Mouse (Mus musculus) heart, embryonic 13.5 days (tissue): ENCODE results near the gene Ntpcr. TPM values are rescaled to one million over a fixed set of nuclear protein-coding genes. Genes with fewer than 3 reads are reported as not detected.

Experiments
- ATAC-seq: fragments of 200-750 bp; cut with Nextera tagmentation; 2 replicates; pipeline ENCODE4 v1.8.0; 2017; ENCODE audit warnings: moderate TSS enrichment; ENCODE audit not compliant: insufficient number of reproducible peaks, low FRiP score, low TSS enrichment; ENCODE audit errors: extremely low read depth
- H3K27ac ChIP-seq: fragments of 300-500 bp; sonication (generic); replicated peaks from 2 replicates; pipeline ENCODE4 v1.5.1; 2015; ENCODE audit warnings: moderate library complexity, mild to moderate bottlenecking, inconsistent platforms
- H3K27me3 ChIP-seq: fragments of 300-500 bp; sonication (generic); replicated peaks from 2 replicates; pipeline ENCODE4 v1.6.1; 2015; ENCODE audit warnings: mild to moderate bottlenecking, inconsistent platforms
- H3K36me3 ChIP-seq: fragments of 300-500 bp; sonication (generic); 2 replicates; pipeline ENCODE4 v1.6.1; 2015; ENCODE audit warnings: mild to moderate bottlenecking, inconsistent platforms
- H3K4me1 ChIP-seq: fragments of 300-500 bp; sonication (generic); 2 replicates; pipeline ENCODE4 v1.6.1; 2015; ENCODE audit warnings: inconsistent platforms
- H3K4me2 ChIP-seq: fragments of 300-500 bp; sonication (generic); 2 replicates; pipeline ENCODE4 v1.6.1; 2015; ENCODE audit warnings: inconsistent platforms, mild to moderate bottlenecking, moderate library complexity
- H3K4me3 ChIP-seq: fragments of 300-500 bp; sonication (generic); 2 replicates; pipeline ENCODE4 v1.5.1; 2015; ENCODE audit warnings: moderate library complexity, mild to moderate bottlenecking, inconsistent platforms
- H3K9ac ChIP-seq: fragments of 300-500 bp; sonication (generic); 2 replicates; pipeline ENCODE4 v1.6.1; 2015; ENCODE audit warnings: inconsistent platforms, mild to moderate bottlenecking, moderate library complexity
- H3K9me3 ChIP-seq: fragments of 300-500 bp; sonication (generic); 2 replicates; pipeline ENCODE4 v1.6.1; 2016; ENCODE audit warnings: inconsistent platforms
- WGBS: fragments of 180-500 bp; shearing (Covaris S2); methylation state at CpG from one replicate; pipeline ENCODE4 v1.1.7; 2015; ENCODE audit warnings: mixed read lengths; 5-methylcytosine and 5-hydroxymethylcytosine counted together
- polyA plus RNA-seq: library from polyadenylated mRNA; unstranded; fragments of >200 nt; fragmentation: Nextera tagmentation; extraction: Ambion mirVana; gene quantifications from 2 replicates; pipeline ENCODE4 v1.2.1, GENCODE M21; 2015

Gene Ntpcr
- polyA plus RNA-seq, 1 experiment from 2014 or later = 25.7 TPM

DNA sequence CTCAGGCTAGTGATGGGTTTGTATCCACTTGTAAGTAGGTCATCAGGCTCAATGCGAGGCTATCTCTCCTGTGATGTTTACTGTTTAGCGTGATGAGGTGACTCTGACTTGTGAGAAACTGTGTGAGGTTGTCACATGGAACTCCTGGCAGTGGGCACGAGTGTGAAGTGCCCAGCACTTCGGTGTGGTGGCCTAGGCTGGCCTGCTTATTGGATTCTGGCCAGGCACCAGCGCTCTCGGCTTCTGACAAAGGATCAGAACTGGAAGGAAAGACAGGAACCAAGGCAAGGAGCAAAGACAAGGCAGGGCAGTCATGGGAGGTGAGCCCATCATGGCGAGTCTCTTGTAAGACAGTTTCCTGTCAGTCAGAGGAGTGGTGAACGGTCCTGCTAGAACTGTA, 26.1 kb downstream of the Ntpcr start:
- WGBS = 53% methylated on average over 8 of the region's 8 CpGs
- Histone ChIP-seq H3K9me3 (no peaks in the 10 kb centered on the region), H3K27ac (peak overlapping the region; percentile 68; the same call in 1 of the 2 replicates), H3K27me3 (no peaks in the 10 kb centered on the region), H3K4me1 (peaks cover 29% of the 10 kb centered on the region), H3K4me3 (no peak overlapping the region), H3K9ac (no peak overlapping the region), H3K4me2 (0 out of 2 replicates have a peak overlapping the region, but pooled peaks have one; percentile 13), H3K36me3 (no peaks in the 10 kb centered on the region)
- ATAC-seq = no peak

DNA sequence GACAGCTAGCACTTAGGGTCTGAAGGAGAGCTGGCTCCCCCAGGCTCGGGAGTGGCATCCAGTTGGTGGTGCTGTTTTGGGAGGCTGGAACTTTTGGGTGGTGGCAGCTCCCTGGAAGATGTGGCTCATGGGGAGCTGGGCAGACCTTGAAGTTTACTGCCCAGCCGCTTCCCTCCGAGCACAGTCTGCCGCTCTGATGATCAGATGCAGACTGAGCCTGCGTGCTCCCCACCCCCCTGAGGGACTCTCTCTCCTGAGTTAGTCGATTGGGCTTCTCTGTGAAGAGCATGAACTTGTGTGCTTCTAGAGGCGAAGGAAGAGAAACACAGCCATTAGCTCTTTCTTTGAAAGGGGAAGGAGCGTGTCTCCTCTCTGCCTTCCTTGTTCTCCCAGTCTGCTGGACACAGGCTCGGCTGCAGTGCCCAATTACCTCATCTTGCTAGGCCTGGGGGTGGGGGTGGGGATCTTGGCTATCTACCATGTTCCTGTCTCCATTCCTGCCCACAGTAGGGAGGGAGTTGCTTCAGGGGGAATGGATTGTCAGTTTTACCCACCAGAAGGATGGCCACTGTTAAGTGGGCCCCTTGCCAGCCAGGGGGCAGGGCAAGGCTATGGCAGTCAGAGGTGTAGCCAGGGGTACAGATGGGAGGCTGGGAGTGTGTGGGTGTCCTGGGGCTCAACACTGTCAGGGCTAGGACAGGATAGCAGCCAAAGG, 26.8 kb downstream of the Ntpcr start:
- H3K9me3 ChIP-seq = no peaks in the 10 kb centered on the region
- no peak for ATAC-seq
- no peaks in the 10 kb centered on the region for H3K36me3 ChIP-seq
- peak overlapping the region; percentile 13 for H3K4me2 ChIP-seq
- no peak overlapping the region for H3K4me3 ChIP-seq
- 40% methylated on average over 9 of the region's 9 CpGs for WGBS
- no peaks in the 10 kb centered on the region for H3K27me3 ChIP-seq
- peak overlapping the region; percentile 68 for H3K27ac ChIP-seq
- H3K9ac ChIP-seq = peak overlapping the region; percentile 20; the same call in 1 of the 2 replicates
- peaks cover 22% of the 10 kb centered on the region for H3K4me1 ChIP-seq

DNA sequence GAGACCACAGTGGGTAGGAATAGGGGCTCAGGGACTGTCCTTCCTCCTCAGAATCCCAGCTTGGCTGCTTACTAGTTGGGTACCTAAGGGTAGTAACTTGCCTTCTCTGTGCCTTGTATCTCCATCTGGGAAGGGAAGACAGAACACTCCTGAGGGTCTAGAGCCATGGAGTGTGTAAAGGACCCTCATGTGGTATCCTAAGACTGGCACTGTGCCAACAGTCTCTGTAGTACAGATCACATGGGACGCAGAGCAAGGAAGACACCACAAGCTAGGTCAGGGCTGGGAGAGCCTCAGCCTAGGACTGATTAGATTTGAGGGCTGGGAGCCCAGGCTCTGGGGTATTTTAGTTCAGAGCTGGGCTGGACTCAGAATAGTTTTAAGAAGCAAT, 27.3 kb downstream of the Ntpcr start:
- H3K27ac ChIP-seq = peak overlapping the region; percentile 68
- H3K4me1 ChIP-seq = peaks cover 21% of the 10 kb centered on the region
- H3K36me3 ChIP-seq = no peaks in the 10 kb centered on the region
- H3K4me3 ChIP-seq = no peak overlapping the region
- H3K9me3 ChIP-seq = no peaks in the 10 kb centered on the region
- 0 out of 2 replicates have a peak, but pooled peaks have one; percentile 11 for ATAC-seq
- H3K27me3 ChIP-seq = no peaks in the 10 kb centered on the region
- WGBS = 23% methylated on average over 1 of the region's 1 CpGs
- peak overlapping the region; percentile 20; the same call in 1 of the 2 replicates for H3K9ac ChIP-seq
- H3K4me2 ChIP-seq = peak overlapping the region; percentile 13; the same call in 1 of the 2 replicates

DNA sequence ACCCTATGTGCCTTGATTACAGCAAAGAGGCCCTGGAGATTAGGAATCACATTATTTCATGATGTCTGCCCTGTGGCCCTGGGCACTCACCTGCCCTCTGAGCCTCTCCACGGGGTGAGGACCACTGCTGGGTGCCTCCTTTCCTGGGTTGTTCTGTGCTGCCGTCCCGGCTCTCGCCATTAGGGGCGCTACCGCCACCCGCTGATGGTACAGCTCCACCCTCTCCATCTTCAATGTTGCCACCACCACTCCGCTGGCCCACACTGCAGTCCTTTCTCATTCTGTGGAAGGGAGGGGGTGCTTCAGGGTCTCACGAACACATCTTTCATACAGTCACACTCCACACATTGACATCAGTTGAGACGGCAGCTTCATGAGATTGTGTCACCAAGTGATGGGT, 29.3 kb downstream of the Ntpcr start:
- no peak overlapping the region for H3K4me3 ChIP-seq
- no peaks in the 10 kb centered on the region for H3K27me3 ChIP-seq
- H3K9me3 ChIP-seq = 0 out of 2 replicates have a peak, but pooled peaks cover 4% of the 10 kb centered on the region
- peaks cover 21% of the 10 kb centered on the region for H3K4me1 ChIP-seq
- no peak overlapping the region for H3K9ac ChIP-seq
- 42% methylated on average over 10 of the region's 10 CpGs for WGBS
- no peak for ATAC-seq
- H3K27ac ChIP-seq = no peak overlapping the region
- no peaks in the 10 kb centered on the region for H3K36me3 ChIP-seq
- H3K4me2 ChIP-seq = no peak overlapping the region

DNA sequence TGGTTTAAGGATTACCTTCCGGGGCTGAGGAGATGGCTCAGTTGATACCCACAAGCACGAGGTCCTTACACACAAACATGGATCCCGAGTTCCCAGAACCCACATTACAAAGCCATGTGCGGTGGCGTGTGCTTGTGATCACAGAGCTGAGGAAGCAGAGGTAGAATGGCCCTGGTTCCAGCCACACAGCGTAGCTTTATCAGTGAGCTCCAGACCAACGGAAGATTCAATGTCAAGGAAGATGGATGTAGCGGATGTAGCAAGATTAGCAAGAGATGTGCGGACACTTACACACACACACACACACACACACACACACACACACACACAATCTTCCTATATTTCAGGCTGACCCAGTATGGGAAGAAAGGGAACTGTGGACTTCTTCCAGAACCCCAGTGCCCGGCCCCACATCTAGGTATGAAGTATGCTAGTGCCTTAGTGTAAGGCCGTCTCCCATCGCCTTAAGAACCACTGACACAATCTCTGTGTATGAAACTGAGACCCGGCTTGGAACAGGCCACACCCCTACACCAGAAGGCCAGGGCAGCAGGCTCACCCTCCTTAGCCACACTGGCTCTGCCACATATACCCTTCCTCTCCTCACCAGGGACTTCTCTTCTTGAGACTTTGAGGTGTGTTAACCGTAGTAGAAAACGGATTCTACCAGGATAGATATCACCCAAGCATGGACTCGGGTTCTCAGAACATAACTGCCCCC, 33.5 kb downstream of the Ntpcr start:
- ATAC-seq = no peak
- Histone ChIP-seq H3K4me1 (no peaks in the 10 kb centered on the region), H3K9me3 (0 out of 2 replicates have a peak, but pooled peaks cover 4% of the 10 kb centered on the region), H3K4me2 (no peak overlapping the region), H3K4me3 (no peak overlapping the region), H3K9ac (no peak overlapping the region), H3K27ac (no peak overlapping the region), H3K27me3 (no peaks in the 10 kb centered on the region), H3K36me3 (no peaks in the 10 kb centered on the region)
- 83% methylated on average over 16 of the region's 16 CpGs for WGBS

DNA sequence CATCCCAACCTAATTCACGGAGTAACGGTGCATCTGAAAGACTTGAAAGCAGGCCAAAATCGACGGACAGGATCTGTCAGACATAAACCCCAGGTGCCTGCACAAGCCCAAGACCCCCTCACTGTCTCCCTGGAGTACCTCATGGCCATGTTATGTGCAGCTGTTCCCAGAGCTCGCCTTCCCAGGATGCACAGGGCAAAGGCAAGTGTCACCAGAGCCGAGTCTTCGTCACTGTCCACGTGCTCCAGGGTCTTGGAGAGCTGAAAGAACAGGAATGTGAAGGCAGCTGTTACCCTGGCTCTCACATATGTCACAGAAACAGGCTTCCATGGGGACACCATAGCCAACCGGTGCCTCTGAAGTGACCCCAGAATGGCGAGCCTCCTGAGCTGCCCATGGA, 38.3 kb downstream of the Ntpcr start:
- no peak for ATAC-seq
- H3K36me3 ChIP-seq = no peaks in the 10 kb centered on the region

DNA sequence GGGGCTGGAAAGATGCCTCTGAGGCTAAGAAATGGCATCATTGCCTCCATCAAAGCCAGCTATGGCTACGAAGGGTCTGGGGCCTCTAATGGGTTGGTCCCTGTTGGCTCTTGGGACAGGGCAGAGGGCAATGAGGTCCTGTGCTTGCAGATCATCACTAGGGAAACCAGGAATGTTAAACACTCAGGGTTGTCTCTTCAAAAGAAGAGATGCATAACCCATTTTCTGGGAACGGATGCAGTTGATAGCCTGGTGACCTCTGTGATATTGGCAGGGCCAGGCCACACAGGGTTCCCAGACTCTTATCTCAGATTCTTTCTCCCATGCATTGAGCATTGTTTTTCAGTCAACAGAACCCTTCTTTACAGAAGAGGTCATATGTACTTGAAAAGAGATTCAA, 42.5 kb downstream of the Ntpcr start:
- no peaks in the 10 kb centered on the region for H3K36me3 ChIP-seq
- 22% methylated on average over 2 of the region's 2 CpGs for WGBS
- H3K4me1 ChIP-seq = no peaks in the 10 kb centered on the region
- no peaks in the 10 kb centered on the region for H3K27me3 ChIP-seq
- no peak overlapping the region for H3K4me3 ChIP-seq
- H3K9me3 ChIP-seq = no peaks in the 10 kb centered on the region
- H3K27ac ChIP-seq = no peak overlapping the region
- no peak overlapping the region for H3K9ac ChIP-seq
- H3K4me2 ChIP-seq = no peak overlapping the region
- ATAC-seq = no peak

More for the DNA sequence above, 38.3 kb downstream of the Ntpcr start:
- Histone ChIP-seq H3K4me1 (no peaks in the 10 kb centered on the region), H3K4me2 (no peak overlapping the region), H3K4me3 (no peak overlapping the region), H3K9me3 (0 out of 2 replicates have a peak, but pooled peaks cover 4% of the 10 kb centered on the region), H3K9ac (no peak overlapping the region), H3K27ac (no peak overlapping the region), H3K27me3 (no peaks in the 10 kb centered on the region)
- WGBS = 80% methylated on average over 10 of the region's 10 CpGs

DNA sequence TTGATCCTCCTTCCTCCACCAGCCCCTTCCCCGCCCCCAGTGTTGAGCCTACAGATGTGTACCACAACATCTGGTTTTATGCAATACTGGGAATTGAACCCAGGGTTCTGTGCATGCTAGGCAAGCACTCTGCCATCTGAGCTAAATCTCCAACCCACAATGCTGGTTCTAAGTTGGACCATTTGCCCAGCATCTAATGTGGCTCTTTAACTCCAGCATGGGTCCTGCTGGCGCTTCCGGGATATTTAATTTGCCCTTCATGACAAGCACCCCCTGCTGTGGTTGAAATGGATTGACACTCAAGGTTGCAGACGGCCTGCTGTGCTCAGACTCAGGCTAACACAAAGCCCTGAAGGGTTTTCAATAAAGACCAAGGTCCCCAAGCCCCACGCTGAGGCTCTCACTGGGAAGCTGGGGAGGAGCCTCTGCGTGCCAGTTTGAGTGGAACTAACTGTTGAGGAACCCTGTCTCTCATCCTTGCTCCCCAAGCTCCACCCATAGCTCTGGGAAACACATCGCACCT, 43.6 kb downstream of the Ntpcr start:
- Histone ChIP-seq H3K4me1 (peaks cover 3% of the 10 kb centered on the region; the same call in 1 of the 2 replicates), H3K27ac (no peak overlapping the region), H3K9me3 (no peaks in the 10 kb centered on the region), H3K36me3 (no peaks in the 10 kb centered on the region), H3K4me3 (no peak overlapping the region), H3K4me2 (no peak overlapping the region), H3K27me3 (no peaks in the 10 kb centered on the region), H3K9ac (no peak overlapping the region)
- 61% methylated on average over 7 of the region's 7 CpGs for WGBS
- no peak for ATAC-seq

DNA sequence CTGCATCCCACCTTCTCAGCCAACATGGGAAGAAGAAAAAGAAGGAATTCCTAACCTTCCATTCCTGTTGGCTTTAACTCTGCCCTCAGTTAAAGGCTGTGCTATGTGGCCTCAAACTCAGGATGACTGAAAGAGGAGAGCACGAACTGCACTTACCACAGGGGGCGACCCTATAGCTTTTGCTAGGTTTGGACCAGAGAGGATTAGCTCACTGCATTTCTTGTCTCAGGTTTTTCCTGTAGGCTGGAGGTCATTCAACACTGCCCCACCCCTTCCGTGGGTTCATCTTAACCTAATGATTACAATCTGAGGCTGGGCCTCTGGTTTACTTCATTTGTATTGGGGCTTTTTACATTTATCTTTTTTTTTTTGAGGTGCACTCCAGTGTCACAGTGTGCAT, 45.3 kb downstream of the Ntpcr start:
- H3K9ac ChIP-seq = no peak overlapping the region
- no peaks in the 10 kb centered on the region for H3K36me3 ChIP-seq
- H3K4me3 ChIP-seq = no peak overlapping the region
- peaks cover 3% of the 10 kb centered on the region; the same call in 1 of the 2 replicates for H3K4me1 ChIP-seq
- no peak overlapping the region for H3K4me2 ChIP-seq
- ATAC-seq = no peak
- no peak overlapping the region for H3K27ac ChIP-seq
- H3K27me3 ChIP-seq = no peaks in the 10 kb centered on the region
- no peaks in the 10 kb centered on the region for H3K9me3 ChIP-seq
- WGBS = 49% methylated on average over 3 of the region's 3 CpGs

DNA sequence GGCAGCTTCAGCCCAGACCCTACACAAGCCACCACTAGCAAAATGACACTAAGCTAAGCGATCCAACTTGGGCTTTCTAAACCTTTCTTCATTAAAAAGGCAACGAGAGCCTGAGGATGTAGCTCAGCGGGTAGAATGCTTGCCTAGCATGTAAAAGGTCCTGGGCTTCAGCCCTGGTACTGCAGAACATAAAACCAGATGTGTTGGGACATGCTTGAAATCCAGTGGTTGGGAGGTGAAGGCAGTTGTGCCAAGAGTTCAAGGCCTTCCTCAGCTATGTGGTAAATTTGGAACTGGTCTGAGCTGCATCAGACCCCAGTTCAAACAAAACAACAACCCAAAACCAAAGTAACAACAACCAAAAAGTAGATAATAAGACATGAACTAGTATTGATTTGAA, 46.6 kb downstream of the Ntpcr start:
- H3K27ac ChIP-seq = no peak overlapping the region
- H3K36me3 ChIP-seq = no peaks in the 10 kb centered on the region
- H3K4me2 ChIP-seq = no peak overlapping the region
- ATAC-seq = no peak
- H3K9ac ChIP-seq = no peak overlapping the region
- no peaks in the 10 kb centered on the region for H3K27me3 ChIP-seq
- H3K4me3 ChIP-seq = no peak overlapping the region
- H3K4me1 ChIP-seq = peaks cover 8% of the 10 kb centered on the region; the same call in 1 of the 2 replicates
- no peaks in the 10 kb centered on the region for H3K9me3 ChIP-seq
- WGBS = 82% methylated on average over 3 of the region's 3 CpGs

DNA sequence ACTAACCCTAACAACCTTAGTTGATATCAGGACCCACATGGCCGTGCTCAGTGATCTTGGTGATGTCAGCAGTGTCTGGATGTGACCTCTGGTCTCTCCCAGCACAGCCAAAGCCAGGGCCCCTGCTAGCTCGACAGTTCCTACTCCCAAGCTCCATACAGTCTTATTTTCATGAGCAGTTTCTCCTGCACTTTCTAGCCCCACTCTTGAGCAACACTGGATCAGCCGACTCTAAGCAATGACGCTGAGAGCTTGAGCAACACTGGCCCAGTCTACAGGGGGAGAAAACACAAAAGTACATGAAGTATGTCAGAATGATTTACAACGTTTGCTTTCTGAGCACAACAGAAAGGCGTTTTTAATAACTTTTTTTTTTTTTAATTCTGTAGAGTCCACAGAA, 47.0 kb downstream of the Ntpcr start:
- Histone ChIP-seq H3K36me3 (no peaks in the 10 kb centered on the region), H3K27me3 (no peaks in the 10 kb centered on the region), H3K4me3 (no peak overlapping the region), H3K4me1 (peaks cover 8% of the 10 kb centered on the region; the same call in 1 of the 2 replicates), H3K27ac (no peak overlapping the region), H3K4me2 (no peak overlapping the region), H3K9me3 (no peaks in the 10 kb centered on the region), H3K9ac (no peak overlapping the region)
- WGBS = 65% methylated on average over 6 of the region's 6 CpGs
- no peak for ATAC-seq
